Mouse (Mus musculus) liver, embryonic 14.5 days (tissue): ENCODE results near the gene Jaml. TPM values are rescaled to one million over a fixed set of nuclear protein-coding genes. Genes with fewer than 3 reads are reported as not detected.

Experiments used
- ATAC-seq: fragments of 200-750 bp; cut with Nextera tagmentation; 2 replicates; pipeline ENCODE4 v1.8.0; 2017; ENCODE audit warnings: moderate number of reproducible peaks, mild to moderate bottlenecking, moderate library complexity; ENCODE audit not compliant: insufficient read depth
- DNase-seq, 3 experiments: peaks; one replicate each; pipeline ENCODE4 v3.0.0-alpha.2; 2012 to 2013; ENCODE audit warnings: low read depth in 3 of 3, low spot score in 3 of 3
- H3K27ac ChIP-seq: fragments of 300-500 bp; sonication (generic); 2 replicates; pipeline ENCODE4 v1.5.1; 2014; ENCODE audit warnings: moderate library complexity, mild to moderate bottlenecking, control low read depth, inconsistent platforms
- H3K27me3 ChIP-seq: fragments of 300-500 bp; sonication (generic); 2 replicates; pipeline ENCODE4 v1.6.1; 2014; ENCODE audit warnings: mild to moderate bottlenecking, low read length, moderate library complexity; ENCODE audit not compliant: control insufficient read depth, insufficient read depth
- H3K36me3 ChIP-seq: fragments of 300-500 bp; sonication (generic); replicated peaks from 2 replicates; pipeline ENCODE4 v1.6.1; 2014; ENCODE audit warnings: low read depth; ENCODE audit not compliant: control insufficient read depth, insufficient read depth
- H3K4me1 ChIP-seq, 2 experiments: fragments of 200-500 bp in 1 of 2; fragments of 300-500 bp in 1 of 2; sonication (generic) in 1 of 2; replicated peaks; 2 replicates each; pipeline ENCODE4 v1.6.1; 2012 to 2014; ENCODE audit warnings: antibody characterized with exemption in 1 of 2, inconsistent platforms in 1 of 2, low read length in 1 of 2; ENCODE audit not compliant: control insufficient read depth in 2 of 2, insufficient read depth in 2 of 2
- H3K4me2 ChIP-seq: fragments of 300-500 bp; sonication (generic); 2 replicates; pipeline ENCODE4 v1.6.1; 2014; ENCODE audit warnings: low read depth, mild to moderate bottlenecking, control low read depth, moderate library complexity
- H3K4me3 ChIP-seq, 2 experiments: fragments of 200-500 bp in 1 of 2; fragments of 300-500 bp in 1 of 2; sonication (generic) in 1 of 2; 2 replicates each; pipeline ENCODE4 v1.5.1; 2012 to 2014; ENCODE audit warnings: low read depth in 2 of 2, low read length in 2 of 2, mild to moderate bottlenecking in 2 of 2, control low read depth in 1 of 2, inconsistent platforms in 1 of 2, moderate library complexity in 1 of 2; ENCODE audit not compliant: insufficient read depth in 1 of 2
- H3K9ac ChIP-seq: fragments of 300-500 bp; sonication (generic); replicated peaks from 2 replicates; pipeline ENCODE4 v1.6.1; 2014; ENCODE audit warnings: mild to moderate bottlenecking, control low read depth, moderate library complexity
- H3K9me3 ChIP-seq: fragments of 300-500 bp; sonication (generic); 2 replicates; pipeline ENCODE4 v1.6.1; 2016; ENCODE audit warnings: low read length, mixed read lengths; ENCODE audit not compliant: control insufficient read depth
- CTCF ChIP-seq: IDR thresholded peaks from 2 replicates; pipeline ENCODE4 v1.5.1; 2016; ENCODE audit warnings: antibody characterized with exemption, low read depth, control low read depth
- EP300 ChIP-seq: IDR thresholded peaks from 2 replicates; pipeline ENCODE4 v1.6.1; 2016; ENCODE audit warnings: antibody characterized with exemption, low read depth
- WGBS: fragments of 180-500 bp; shearing (Covaris S2); extraction: QIAGEN DNeasy Blood & Tissue Kit; methylation state at CpG from one replicate; pipeline ENCODE4 v1.1.7; 2014; ENCODE audit not compliant: insufficient replicate concordance; 5-methylcytosine and 5-hydroxymethylcytosine counted together
- polyA plus RNA-seq, 2 experiments: library from polyadenylated mRNA; depleted of rRNA in 1 of 2; stranded (reverse) in 1 of 2; unstranded in 1 of 2; fragments of >200 nt; fragmentation: Nextera tagmentation in 1 of 2; extraction: Ambion mirVana in 1 of 2; gene quantifications; 2 replicates each; pipeline versions ENCODE4 v1.2.1 to v1.2.3; 2012 to 2014

The Jaml gene
- polyA plus RNA-seq, 2 experiments, result 0.09 to 0.25 TPM

GRCm38 (mm10) chr9:45085741-45086690, 7.0 kb downstream of the Jaml start:
- no peaks in the 10 kb centered on the region for H3K36me3 ChIP-seq
- no peaks in the 10 kb centered on the region for H3K9me3 ChIP-seq
- H3K4me2 ChIP-seq, result no peak overlapping the region
- no peaks in the 10 kb centered on the region for H3K27me3 ChIP-seq
- H3K4me3 ChIP-seq, result no peak overlapping the region
- no peak overlapping the region for H3K9ac ChIP-seq
- TF ChIP-seq CTCF (no peak), EP300 (no peak)
- DNase-seq, result no peak
- WGBS, result 48% methylated on average over 12 of the region's 12 CpGs
- ATAC-seq, result no peak
- H3K4me1 ChIP-seq, result no peaks in the 10 kb centered on the region
- no peak overlapping the region for H3K27ac ChIP-seq

- Histone ChIP-seq H3K4me1 (no peaks in the 10 kb centered on the region), H3K27ac (no peak overlapping the region), H3K4me2 (no peak overlapping the region), H3K9ac (no peak overlapping the region), H3K27me3 (no peaks in the 10 kb centered on the region), H3K4me3 (no peak overlapping the region), H3K36me3 (no peaks in the 10 kb centered on the region), H3K9me3 (no peaks in the 10 kb centered on the region)
- no peak for TF ChIP-seq CTCF
- no peak for ATAC-seq
- no peak for DNase-seq
Measured at GRCm38 (mm10) chr9:45088040-45088439, 9.1 kb downstream of the Jaml start.

GRCm38 (mm10) chr9:45090811-45091210, 11.8 kb downstream of the Jaml start:
- no peak overlapping the region for H3K9ac ChIP-seq
- H3K4me2 ChIP-seq, result no peak overlapping the region
- no peak overlapping the region for H3K27ac ChIP-seq
- no peak overlapping the region for H3K4me3 ChIP-seq
- no peaks in the 10 kb centered on the region for H3K4me1 ChIP-seq
- WGBS, result 46% methylated on average over 3 of the region's 3 CpGs
- ATAC-seq (no peak), DNase-seq (no peak)
- TF ChIP-seq EP300 (no peak), CTCF (peak; percentile 36)
- no peaks in the 10 kb centered on the region for H3K36me3 ChIP-seq
- H3K27me3 ChIP-seq, result no peaks in the 10 kb centered on the region
- no peaks in the 10 kb centered on the region for H3K9me3 ChIP-seq

- Histone ChIP-seq H3K27ac (no peak overlapping the region), H3K9me3 (no peaks in the 10 kb centered on the region), H3K9ac (no peak overlapping the region), H3K4me3 (no peak overlapping the region), H3K4me2 (no peak overlapping the region), H3K27me3 (no peaks in the 10 kb centered on the region), H3K4me1 (no peaks in the 10 kb centered on the region), H3K36me3 (no peaks in the 10 kb centered on the region)
- ATAC-seq, result no peak
- 32% methylated on average over 4 of the region's 4 CpGs for WGBS
- DNase-seq, result no peak
- TF ChIP-seq CTCF (no peak), EP300 (no peak)
Measured at GRCm38 (mm10) chr9:45092641-45093040, 13.7 kb downstream of the Jaml start.

GRCm38 (mm10) chr9:45095149-45095937, 16.4 kb downstream of the Jaml start:
- H3K4me3 ChIP-seq, result no peak overlapping the region
- H3K27me3 ChIP-seq, result no peaks in the 10 kb centered on the region
- DNase-seq (no peak), ATAC-seq (no peak)
- H3K36me3 ChIP-seq, result no peaks in the 10 kb centered on the region
- no peak overlapping the region for H3K9ac ChIP-seq
- 53% methylated on average over 6 of the region's 6 CpGs for WGBS
- H3K4me1 ChIP-seq, result no peaks in the 10 kb centered on the region
- TF ChIP-seq EP300 (no peak), CTCF (no peak)
- no peaks in the 10 kb centered on the region for H3K9me3 ChIP-seq
- H3K4me2 ChIP-seq, result no peak overlapping the region
- no peak overlapping the region for H3K27ac ChIP-seq
